ENCODE assay signal across 9 mouse cellular contexts in genomic region chr5:38461261-38461660, GRCm38 (mm10).
"Had no signal": no experiment of that assay in that cellular context is flagged by ENCODE, and none has a peak within 500 bp of the region (broad histone marks: within the 10 kb centered on the region; RNA-seq: fewer than 3 reads in every experiment).

No protein-coding gene starts in this region.

- DNase-seq: kidney, postnatal 14 days; kidney, postnatal 4 days; left cerebral cortex, postnatal 4 days; liver, postnatal 0 days; lung, embryonic 14.5 days; retina, postnatal 1 day; thymus, adult 2 months; thymus, postnatal 14 days; thymus, postnatal 4 days had no signal
